Mouse (Mus musculus) liver, adult (tissue): Measurements from ENCODE around the gene Iqcf4.

ENCODE experiments used
- GATA4 ChIP-seq: IDR thresholded peaks from 2 replicates; pipeline ENCODE4 v1.6.1; 2014; ENCODE audit warnings: mild to moderate bottlenecking, low read length; ENCODE audit not compliant: insufficient replicate concordance

Gene Iqcf4

DNA sequence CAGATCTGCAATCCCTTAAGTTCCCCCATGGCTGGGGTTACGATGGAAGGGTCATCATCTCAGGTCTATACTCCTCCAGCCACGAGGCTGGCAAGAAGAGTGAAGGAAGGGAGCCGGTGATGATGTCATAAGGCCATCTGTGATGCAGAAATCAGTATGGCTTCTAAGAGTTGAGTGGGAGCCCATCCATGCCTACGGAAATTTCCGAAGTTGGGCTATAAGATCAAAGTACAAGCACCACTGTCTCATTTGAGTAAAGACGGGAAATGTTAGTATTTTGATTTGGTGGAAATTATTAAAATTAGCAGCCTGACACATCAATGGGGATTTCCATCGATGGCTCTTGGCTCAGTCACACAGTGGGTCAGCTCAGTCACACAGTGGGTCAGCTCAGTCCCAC, at the start of gene Iqcf4:
TSS of gene Iqcf4 (minus strand) at position 101 of the 400 bp plus-strand sequence.
- no peak for TF ChIP-seq GATA4

DNA sequence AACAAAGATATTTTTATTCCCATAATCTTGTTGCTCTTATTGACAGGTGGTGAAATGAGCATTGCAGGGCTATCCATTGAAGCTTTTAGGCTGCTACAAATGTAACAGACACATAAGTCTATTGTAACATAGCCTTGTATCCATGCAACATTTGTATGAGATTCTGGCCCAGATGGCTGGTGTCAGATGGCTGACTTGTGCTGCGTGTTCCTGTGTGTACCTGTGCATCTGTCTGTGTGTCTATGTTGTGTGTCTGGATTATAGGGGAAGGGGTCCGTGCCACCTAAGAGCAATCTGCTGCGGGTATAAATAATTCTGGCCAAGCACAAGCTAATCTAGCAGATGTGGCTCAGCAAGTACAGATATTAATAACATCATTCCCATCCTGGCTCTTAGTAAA, 46.7 kb upstream of the Iqcf4 start:
- TF ChIP-seq GATA4, result no peak

GRCm38 (mm10) chr9:106616306-106616705, 45.5 kb upstream of the Iqcf4 start:
- no peak for TF ChIP-seq GATA4

DNA sequence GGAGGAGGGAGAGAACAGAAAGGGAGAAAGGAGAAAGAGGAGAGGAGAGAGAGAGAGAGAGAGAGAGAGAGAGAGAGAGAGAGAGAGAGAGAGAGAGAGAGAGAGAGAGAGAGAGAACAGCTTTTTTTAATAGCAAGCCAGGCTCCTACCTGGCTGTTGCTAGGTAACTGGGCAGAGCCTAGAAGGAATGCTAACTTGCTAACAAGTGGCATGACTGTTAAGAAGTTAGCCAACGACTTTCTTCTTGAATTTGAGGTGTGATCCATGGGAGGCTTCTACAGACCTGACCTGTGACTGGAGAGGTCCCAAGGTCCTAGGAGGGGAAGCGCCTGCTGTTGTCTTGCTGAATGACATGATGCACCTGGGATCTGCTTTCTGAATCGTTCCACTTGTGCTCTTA, 43.8 kb upstream of the Iqcf4 start:
- no peak for TF ChIP-seq GATA4

- TF ChIP-seq GATA4, result no peak
These were observed 43.2 kb upstream of the Iqcf4 start for GRCm38 (mm10) chr9:106613951-106614350.

GRCm38 (mm10) chr9:106610727-106611126, 39.9 kb upstream of the Iqcf4 start:
- TF ChIP-seq GATA4, result no peak

DNA sequence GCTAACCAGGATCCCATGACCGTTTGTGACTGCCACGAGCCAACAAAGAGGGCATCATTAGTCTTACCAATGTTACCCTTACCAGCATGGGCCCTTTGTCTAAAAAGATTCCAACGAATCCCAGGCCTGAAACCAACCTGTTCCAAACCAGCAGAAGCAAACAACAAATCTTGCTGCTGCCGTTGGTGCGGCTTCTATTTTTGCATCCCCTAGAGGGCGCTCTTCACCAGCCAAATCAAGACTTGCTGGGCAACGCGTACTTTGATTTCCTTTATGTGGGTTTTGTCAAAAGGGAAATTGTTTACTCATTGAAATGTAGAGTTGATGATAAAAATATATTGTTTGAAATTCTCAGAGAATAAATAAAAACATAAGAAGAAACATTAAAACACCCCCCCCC, 29.8 kb upstream of the Iqcf4 start:
- TF ChIP-seq GATA4, result no peak

GRCm38 (mm10) chr9:106598466-106598865, 27.7 kb upstream of the Iqcf4 start:
- no peak for TF ChIP-seq GATA4

DNA sequence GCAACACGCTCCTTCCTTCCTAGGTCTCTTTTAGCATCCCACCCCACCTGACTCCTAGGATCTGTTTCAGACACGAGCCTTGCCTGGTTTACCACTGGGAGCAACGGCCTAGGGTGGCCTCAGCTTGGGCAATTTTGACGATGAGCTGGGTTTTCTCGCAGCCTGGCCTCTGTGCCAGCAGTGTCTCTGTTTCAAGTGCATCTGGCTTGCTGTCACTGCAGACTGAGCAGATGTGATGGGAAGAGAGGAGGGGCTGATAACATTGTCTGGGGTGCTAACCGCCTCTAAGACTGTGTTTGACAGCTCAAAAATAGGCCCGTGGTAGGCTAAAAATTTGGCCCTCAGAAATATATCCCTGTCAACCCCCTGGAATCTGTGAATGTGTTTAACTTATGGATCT, 25.0 kb upstream of the Iqcf4 start:
- no peak for TF ChIP-seq GATA4

DNA sequence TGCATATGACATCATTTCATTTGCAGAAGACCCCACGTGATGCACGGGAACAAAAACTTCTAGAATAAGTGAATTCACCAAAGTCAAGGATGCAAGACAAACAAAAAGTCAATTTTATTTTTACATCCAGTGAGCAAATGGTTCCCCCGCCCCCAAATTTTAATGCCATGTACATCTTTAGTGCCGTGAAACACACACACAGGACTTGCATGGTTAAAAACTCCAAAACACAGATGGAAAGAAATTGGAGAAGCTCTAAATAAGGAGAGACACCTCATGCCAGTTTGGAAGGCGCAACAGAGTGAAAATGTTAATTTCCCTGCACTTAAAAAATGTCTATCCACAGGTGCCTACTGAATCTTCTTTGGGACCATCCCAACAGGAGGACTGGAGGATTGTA, 21.4 kb upstream of the Iqcf4 start:
- TF ChIP-seq GATA4, result no peak

DNA sequence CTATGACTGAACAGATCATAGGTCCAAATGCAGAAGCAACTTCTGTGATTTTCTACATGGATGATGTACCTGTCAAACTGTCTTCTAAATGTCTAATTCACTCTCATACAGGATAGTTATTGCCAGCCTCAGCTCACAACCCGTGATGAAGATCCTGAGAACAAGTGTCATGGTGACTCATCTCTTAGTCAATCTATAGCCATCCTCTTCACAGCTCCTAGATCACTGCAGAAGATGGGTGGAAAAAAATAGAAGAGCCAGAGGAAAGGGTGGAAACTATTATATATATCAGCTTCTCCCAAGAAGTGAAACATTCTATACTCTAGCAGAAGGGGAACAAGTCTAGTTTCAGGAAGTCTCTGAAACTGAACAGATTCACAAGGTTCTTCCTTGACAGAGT, 11.8 kb upstream of the Iqcf4 start:
- no peak for TF ChIP-seq GATA4

- TF ChIP-seq GATA4, result no peak
These were observed 9.2 kb upstream of the Iqcf4 start for GRCm38 (mm10) chr9:106580016-106580415.

DNA sequence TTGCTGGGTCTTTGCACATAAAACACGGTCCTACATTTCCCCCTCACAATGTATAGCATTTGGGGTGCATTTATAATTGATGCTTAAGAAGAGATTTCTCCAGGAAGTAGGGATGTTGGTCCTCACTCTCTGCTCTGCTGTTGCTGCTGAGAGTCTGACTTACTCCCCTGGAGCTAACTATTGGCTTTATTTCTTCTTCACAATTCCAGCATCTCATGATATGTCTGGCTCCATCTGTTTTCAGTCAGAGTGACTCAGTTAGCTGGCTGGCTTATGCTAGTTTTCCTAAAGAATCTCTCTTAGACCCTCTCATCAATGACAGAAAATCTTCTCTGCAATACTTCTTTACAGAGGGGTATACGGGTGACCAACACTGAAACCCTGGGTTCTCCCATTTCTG, 5.3 kb upstream of the Iqcf4 start:
- no peak for TF ChIP-seq GATA4

DNA sequence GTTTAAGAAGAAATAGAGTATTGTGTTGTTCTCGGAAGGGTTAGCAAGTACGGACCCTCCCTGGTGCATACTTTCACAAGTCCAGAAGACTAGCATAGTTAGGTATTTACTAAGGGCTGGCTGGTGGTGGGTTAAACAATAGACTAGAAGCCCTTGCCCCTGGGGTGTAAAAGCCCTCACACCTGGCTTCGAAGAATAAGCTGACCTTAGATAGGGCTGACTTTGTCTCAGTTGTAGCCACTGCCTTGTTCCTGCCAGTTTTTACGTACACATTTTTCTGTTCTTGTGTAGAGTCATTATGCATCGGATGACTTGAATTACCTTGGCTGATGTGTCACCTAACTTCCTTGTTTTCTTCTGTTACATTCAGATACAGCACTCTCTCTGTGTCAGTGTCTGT, 2.6 kb upstream of the Iqcf4 start:
- no peak for TF ChIP-seq GATA4

GRCm38 (mm10) chr9:106572186-106572585, 1.4 kb upstream of the Iqcf4 start:
- no peak for TF ChIP-seq GATA4

- TF ChIP-seq GATA4, result no peak
These were observed 4.4 kb downstream of the Iqcf4 start for GRCm38 (mm10) chr9:106566437-106566836.

DNA sequence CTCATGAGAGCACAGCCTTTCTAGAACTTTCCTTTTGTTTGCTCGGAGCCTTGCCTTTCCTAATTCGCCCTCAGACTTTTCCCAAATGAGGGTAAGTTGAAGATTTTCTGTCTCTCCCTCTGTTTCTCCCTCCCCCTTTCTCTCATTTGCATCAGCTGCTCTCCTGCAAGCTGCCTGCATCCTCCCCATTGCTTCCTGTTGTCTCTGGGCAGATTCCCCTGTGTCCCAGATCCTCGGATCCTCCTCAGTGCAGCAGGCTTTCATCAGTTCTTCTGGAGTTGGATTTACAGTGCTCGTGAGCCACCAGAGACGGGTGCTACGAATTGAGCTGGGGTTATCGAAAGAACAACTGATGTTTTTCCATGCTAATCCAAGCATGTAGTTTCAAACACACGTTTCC, 6.8 kb downstream of the Iqcf4 start:
- no peak for TF ChIP-seq GATA4

DNA sequence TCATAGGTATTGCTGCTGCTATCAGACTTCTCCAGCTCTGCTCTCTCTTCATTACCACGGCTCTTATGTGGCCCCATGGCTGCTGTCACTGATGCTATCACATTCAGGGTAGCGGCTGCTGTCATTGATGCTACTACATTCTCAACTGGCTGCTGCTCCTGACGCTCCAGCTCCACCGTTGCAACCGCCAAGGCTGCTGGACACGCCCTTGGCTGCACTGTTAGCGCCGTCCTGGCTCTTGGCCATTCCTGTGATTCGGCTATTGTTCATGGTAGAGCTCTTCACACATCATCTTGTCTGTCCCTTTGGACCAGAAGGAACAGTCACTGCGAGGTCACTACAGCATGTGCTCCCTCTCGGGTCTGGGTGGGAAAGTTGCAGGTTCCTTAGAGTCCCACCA, 8.5 kb downstream of the Iqcf4 start:
- TF ChIP-seq GATA4, result no peak
